Mouse (Mus musculus) yolk sac, embryonic 10.5 days (tissue): ENCODE results near the gene Efr3b.

Source experiments
- DNase-seq: peaks from one replicate; pipeline ENCODE4 v3.0.0-alpha.2; 2017; ENCODE audit warnings: low spot score

The Efr3b gene

DNA sequence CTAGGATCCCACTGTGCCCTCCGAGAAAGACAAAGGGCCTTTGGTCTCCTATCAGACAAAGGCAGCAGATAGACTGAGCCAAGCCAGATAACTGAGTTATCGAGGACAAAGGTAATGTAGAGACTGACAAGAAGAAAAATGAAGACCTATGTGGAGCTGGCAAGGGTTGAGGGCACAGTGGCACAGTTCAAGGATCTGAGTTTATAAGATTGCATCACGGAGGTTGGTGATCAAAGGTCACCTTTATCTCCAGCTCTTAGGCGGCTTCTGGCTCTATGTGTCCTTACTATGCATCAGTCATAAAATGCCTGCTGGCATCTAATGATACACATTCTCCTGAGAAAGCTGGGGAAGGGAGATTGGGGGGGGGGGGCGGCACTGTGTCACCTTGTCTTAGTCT is 2.6 kb downstream of the Efr3b start:
- DNase-seq = no peak

DNA sequence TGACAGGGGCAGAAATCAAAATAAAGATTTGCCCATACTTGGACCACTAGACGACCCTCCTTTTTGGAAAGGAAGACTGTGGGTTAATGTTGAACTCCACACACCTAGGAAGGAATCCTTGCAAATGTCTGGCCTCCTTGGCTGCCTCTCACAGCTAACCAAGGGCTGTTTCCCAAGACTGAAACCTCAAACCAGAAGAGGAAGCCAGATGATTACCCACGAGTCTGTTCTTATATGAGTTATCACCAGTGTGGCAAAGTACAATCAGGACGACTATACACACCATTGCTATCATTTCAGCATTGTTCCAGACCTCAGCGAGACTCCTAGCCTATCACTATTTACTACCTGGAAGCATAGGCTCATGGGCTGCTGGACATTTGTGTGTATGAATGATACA is 9.7 kb downstream of the Efr3b start:
- no peak for DNase-seq

DNA sequence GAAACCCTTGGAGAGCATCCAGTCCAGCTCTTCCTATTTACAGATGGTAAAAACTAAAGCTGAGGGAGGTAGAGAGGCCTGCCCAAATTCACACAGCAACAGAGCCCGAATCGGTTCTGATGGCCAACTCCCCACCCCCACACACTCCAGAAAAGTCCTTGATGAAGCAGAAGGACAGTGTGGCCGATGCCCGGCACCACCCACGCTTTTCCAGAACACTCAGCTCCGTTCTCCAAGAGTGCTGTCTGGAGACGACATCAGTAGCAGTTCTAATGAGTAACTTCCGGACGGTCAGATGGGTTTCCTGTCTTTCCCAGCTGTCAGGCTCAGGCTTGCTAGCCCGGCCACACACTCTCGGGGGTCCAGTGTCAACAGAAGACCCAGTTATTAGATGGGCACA is 10.2 kb downstream of the Efr3b start:
- DNase-seq = no peak

DNA sequence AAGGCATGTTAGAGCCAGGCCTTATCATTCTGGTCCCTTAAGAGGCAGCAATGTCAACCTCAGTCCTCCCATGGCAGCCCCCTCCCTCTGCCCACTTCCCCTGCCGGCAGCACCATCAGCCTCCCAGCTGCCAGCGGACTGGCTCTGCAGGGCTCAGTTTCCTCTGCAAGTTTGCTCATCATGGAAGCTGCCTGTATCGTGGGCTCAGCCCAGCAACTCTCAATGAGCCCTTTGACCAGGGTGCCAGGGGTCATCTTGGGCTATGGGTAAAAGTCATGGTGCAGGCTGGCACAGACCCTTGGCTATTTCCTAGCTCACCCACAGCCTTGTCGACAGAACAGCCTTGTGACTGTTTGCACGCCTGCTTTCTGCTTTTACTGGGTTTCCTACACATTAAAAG is 14.4 kb downstream of the Efr3b start:
- no peak for DNase-seq

DNA sequence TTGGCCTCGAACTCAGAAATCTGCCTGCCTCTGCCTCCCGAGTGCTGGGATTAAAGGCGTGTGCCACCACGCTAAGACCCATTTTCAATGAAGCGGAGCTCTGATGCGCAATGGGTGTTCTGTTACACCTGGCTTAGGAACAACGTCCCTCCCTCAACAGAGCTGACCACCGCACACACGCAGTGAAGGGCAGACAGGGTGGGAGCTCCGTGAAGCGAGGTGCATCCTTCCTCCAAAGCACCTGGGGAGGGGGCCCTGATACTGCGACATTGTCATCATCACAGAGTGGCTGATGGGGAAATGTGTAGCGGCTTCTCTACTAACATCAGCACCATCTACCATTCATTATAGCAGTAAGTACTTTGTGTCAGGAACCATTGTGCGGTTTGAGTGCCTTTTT is 15.2 kb downstream of the Efr3b start:
- no peak for DNase-seq

DNA sequence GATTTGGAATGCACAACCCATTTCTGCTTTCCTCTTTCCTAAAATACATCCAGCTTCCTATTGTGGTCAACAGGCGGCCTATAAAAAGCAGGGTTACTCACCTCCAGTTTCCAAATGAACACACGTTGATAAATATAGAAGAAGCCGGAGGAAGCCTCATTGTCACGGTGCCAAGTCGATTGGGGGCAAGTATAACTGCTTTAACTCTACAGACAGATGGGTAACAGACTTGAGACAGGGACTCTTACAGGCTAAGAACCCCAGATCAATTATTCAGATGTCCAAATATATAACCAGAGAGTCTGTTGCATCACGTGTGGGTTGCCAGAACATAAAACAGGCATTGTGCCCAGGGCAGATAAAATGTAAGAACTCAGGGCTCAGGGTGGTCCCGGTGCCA is 15.9 kb downstream of the Efr3b start:
- no peak for DNase-seq

DNA sequence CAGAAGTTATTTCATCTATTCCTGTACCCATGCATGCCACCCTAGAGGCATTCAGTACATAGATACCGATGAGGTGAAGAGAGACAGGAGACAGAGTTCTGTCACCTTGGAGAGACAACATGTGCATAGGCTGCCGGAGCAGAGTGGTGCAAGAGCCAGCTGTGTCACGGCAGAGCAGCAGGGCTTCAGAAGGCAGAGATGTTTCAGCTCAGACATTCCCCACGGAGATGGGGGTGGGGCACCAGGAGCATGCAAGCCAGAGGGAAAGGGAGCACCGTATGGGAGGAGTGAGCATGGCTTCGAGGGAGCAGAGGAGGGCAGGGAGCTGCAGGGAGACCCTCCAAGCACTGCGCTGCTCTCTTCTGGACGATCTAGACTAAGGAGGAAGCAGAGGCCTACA is 18.2 kb downstream of the Efr3b start:
- DNase-seq = no peak

DNA sequence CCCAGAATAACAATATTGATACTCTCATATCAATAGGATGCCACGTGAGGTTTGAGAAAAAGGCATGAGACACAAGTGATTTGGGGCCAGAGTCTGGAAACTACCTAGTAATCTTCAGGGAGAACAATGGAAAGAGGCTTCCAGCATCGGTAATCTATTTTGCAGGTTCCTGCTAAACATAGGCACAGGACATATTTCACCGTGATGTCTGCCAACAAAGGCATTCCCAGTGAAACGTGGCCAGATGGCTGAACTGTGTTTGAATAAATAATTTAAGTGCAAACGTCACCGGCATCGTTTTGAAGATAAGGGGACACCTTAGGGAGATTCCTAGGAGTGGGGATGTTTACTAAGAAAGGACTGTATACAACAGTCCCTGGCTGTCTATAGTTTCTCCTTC is 22.4 kb downstream of the Efr3b start:
- DNase-seq = no peak

DNA sequence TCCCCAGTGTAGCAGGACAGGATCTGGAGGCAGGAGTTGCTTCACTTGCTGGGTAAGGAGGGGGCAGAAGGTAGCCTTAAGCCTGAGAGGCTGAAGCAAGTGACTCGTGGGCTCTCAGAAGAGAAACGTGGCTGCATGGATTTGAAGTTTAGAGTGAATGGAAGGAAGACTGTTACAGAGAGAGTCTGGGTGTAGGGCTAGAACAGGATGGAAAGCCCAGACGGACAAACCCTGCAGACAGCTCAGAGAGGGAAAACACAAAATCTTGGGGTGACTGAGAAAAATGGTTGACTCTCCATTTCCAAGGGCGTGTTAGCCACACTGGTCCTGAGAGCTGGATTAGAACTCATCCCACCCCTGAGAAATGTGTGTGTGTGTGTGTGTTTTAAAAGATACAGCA is 23.0 kb downstream of the Efr3b start:
- DNase-seq = no peak

DNA sequence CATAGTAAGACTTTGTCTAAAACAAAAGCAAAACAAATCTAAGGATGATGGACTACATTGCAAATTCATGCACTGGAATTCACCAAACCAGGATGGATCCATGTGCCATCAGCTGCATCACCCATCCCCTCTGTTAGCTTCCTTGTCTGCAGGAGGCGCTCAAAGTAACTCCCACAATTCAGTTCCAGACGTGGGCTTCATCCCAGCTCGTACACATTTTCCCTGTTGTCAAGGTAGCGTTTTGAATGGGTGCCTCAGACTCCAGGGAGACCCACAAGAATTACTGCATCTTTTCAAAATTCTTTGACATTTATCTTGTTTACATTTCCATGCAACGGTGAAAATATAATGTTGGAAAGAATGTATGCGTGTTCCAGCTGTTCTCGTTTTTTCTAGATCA is 23.5 kb downstream of the Efr3b start:
- no peak for DNase-seq

DNA sequence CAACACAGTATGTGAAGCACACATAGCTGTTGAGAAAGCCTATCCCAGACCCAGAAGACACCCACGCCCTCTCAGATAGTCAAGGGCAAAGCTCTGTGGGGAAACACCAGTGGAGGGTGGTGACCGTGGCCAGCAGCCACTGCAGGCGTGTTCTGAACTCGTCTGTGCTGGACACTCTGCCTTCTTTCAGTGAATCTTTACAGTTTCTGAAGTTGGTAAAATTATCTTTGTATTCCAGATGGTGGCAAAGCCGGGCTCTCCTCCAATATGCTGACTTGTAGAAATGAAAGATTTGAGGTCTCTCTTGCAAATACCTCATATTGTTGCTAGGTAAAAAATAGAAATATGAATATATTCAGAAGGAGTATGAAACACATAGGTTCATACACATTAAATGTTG is 27.0 kb downstream of the Efr3b start:
- no peak for DNase-seq

DNA sequence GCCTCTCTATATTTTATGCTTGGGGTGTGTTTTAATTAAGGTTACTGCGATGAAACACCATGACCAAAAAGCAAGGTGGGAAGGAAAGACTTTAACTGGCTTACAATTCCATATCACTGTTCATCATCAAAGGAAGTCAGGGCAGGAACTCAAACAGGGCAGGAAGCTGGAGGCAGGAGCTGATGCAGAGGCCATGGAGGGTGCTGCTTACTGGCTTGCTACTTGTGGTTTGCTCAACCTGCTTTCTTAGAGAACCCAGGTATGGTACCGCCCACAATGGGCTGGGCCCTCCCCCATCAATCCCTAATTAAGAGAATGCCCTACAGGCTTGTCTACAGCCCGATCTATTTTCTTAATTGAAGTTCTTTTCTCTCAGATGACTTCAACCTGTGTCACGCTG is 27.4 kb downstream of the Efr3b start:
- no peak for DNase-seq

DNA sequence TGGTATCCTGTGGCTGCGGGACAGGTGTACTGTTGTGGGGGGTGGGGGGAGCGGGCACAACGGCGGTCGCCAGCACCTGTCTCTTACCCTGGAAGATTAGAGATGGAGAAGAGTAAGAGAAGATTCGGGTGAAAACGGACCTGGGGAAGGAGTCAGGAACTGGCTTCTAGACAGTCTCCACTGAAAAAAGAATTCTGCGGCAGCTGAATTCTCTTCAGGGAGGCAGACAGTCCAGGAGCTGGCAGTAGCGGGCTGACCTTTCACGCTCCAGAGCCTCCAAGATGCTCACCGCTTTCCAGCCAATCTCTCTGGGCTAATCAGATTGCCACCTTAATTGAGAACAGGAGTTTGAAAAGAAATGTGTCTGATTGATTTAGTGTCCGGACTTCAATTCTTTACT is 30.0 kb downstream of the Efr3b start:
- DNase-seq = no peak

DNA sequence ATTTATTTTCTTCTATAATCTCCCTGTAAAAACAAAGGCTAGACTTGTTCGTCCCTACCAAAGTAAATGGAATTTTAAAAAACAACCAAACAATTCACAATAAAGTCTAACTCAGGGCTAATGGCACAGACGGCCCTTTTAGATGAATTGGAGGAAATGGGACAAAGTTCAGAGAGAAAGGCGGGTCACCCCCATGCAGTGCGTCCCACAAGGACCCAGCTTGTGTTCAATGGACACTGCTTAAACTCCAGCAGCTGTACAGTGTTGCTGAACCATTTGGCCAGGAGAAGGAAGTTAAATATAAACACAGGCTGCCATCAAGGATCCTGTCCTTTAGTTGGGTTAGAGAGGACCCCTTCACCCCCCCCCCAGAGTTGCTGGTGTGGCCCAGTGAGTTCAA is 30.9 kb downstream of the Efr3b start:
- no peak for DNase-seq

DNA sequence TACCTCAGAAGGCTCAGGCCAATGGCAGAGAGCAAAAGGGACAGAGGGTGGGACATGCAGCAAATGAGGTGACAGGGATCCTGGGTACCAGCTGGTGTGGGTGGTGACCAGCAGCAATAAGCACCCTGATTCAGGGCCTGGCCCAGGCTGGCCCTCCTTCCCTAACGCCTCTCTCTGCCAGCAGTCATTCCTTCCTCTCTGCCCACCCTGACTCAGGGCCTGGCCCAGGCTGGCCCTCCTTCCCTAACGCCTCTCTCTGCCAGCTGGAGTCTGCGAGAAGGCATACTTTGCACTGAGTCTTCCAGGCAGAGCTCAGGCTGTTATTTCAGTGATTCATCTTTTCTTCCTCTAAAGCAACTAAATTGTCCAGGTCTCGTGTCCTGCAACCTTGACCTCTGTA is 31.5 kb downstream of the Efr3b start:
- DNase-seq = no peak

DNA sequence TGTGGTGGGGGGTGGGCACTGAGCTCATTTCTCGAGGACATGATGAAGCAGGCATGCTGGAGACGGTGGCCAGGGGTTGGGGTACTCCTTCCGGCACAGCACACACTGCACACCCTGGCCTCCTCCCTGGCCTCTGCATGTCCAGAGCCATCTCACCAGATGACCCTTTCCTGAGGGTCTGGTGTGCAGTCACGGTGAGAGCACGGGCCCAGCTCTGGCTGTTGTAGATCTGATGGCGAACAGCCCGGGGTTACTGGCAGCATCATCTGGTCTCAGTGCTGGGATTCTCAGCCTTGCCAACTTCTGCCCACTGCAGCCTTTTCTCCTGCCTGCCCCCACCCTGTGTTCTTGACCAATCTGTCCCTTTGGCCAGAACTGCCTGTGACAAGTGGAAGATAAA is 32.6 kb downstream of the Efr3b start:
- DNase-seq = no peak

DNA sequence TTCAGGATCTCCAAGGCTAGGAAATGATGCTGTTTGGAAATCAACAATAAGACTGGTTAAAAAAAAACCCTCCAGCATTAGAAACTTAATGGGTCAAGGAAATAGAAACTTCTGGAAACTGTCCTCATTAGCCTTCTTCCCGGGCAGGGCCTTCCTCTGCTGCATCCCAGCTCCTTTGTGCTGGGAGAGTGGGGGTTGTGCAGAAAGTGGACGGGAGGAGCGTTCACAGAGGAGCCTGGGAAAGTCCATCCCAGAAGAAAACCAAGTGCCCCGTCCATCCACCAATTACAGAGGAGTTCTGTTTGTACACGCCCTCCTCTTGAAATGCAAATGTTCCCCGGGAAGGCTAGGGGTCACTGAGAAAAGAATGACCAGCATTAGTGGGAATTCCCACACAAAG is 34.1 kb downstream of the Efr3b start:
- DNase-seq = no peak

DNA sequence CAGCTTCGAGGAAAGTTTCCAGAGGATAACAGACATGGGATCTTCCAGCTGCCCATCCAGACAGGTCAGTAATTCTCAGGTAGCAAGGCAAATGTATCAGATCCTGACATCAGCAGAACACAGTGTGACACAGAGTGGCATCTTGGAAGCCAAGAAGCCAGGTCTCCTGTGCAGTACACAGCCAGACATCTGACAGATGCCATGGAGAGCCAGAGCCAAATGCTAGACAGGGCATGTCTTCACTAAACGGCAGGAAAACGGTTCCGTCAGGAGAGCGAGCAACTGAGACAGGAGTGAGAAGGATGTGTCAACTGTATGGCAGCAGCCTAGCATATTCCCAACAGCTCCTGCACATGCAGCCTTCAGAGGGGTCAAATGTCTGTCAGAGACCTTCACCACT is 38.3 kb downstream of the Efr3b start:
- no peak for DNase-seq

DNA sequence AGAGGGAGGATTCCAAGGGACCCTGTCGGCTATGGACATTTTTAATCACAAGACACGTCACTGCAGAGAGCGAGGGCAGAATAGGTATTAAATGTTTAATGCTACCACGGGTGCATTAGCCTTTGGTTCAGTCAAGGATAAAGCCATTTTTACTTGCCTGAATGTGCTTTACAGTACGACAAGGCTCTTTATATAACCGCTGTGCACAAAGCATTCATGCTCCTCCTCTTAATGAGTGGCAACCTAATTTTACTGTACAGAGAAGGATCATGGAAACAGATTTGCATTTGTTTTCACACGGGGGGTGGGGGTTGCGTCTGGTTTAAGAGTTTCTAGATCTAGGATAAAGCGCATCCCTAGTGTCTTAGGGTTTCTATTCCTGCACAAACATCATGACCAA is 42.0 kb downstream of the Efr3b start:
- DNase-seq = no peak

DNA sequence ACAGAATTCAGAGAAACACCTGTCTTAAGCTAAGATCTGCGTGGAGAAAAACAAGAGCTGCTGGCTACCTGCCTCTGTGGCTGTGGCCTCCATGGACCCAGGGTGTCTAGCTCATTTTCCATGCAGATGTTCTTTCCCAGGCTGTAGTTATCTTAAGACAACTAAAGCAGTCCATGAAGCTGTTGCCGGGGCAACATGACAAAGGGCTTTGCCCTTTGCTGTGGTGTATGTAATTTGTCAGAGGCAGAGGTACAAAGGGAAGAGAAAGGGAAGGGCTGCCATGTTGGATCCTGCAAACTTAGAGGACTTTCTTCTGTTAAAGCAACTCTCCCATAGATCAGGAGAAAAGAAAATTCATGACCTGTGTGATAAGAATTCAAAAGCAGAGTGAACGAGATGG is 47.7 kb downstream of the Efr3b start:
- DNase-seq = no peak

DNA sequence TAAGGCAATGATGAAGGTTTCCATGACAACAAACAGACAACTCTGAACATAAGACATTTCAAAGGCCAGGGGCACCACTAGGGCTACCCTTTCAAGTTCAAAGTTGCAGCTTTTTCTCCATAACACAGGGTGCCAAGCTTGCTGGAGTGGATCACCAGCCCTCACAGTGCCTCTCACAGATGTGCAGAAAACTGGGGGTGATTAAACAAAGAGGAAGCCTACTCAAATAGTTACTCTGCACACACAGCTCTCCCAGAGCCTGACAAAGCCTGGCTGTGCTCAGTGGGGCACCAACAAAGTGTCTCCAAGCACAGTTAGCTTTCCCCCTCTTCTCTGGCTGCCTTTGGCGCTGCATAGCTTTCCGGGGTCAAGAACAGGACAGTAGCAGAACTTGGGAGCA is 48.8 kb downstream of the Efr3b start:
- no peak for DNase-seq

DNA sequence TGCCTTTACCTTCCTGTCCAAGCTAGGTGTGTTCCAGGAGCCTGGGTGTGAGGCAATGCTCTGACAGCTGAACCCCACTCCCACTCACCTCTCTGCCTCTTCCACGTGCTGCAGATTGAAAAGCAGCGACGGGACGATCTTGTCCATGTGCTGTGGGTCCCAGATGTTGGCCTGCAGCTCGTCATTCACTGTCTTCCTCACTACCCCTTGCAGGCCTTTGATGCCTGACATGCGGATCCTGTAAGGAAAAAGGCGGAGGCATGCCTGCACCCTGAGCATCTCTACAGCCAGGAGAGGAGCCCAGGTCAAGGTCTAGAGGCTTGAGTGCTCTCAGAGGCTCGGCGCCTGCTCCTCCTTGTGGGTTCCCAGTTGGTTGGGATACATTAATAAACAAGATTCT is 54.3 kb downstream of the Efr3b start:
- no peak for DNase-seq

DNA sequence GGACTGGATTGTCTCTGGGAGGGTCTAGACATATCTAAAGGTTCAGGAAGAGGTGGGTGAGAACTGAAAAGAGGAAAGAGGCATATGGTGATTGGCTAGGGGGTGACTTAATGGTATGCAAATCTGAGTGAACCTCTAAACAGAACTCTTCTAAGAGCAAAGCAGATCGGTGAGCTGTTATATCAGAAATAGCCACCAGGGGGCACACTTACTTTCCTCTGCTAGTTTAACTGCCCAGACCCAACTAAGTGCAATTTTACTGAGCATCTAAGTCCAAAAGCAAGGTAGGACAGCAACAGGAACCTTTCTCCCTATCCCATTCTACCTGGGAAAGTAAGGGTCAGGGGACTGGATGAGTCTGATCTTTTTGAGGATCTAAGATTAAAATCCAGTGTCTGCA is 55.0 kb downstream of the Efr3b start:
- peak; percentile 33 for DNase-seq

DNA sequence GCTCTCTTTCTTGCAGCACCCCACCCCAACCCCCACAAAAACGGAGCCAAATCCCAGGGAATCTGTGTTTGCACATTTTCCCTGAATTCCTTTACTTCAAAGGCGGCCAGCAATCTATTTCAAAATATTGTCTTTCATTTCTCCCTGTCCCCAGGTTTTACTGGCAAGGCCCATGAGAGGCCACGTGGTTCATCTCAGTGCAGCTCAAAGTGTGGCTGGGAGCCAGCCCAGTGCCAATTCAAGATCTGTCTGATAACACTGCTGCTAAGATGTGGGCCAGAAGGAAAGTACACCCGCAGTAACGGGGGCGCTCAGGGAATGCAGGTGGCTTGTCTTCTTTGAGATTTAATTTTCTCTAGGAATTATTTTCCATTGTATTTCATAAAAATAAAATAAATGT is 56.5 kb downstream of the Efr3b start:
- no peak for DNase-seq

DNA sequence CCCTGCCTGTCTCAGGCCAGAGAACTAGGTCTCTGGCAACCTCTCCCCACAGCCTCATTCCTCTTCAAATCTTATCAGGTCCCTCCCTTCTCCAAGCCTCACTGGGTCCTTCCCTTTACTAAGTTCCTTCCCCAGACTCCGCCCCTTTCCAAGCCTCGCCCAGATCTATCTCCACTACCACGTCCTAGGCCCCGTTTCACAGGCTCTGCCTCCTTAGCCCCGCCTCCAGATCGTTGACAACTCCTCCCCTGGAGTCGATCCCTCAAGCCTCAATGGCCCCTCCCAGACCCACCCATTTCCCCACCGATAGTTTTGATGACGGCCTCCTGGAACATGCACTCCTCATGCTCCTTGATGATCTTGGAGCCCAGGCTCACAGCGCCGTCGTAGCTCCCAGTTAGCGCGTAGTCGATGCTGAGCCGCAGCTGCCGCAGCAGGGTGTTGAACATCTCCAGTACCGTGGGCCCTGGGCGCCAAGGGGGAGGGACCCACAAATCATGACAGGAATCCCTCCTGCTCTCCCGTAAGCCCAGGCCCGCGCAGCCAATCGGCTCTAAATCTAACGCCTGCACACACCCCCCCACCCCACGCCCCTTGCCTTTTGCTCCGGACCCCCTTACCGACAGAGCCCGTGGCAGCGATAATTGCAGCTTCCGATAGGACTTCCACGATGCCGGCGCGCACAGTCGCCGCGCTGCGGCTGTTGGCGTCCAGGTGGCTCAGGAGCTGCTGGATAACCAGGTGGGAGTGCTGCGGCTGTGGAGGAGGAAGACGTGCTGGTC is 57.2 kb downstream of the Efr3b start:
- peak; percentile 90 for DNase-seq
